Mouse (Mus musculus) embryonic stem cell, embryonic (primary cell): ENCODE results near the gene Sdhaf1.

Experiments used
- CTCF ChIA-PET, 4 experiments: fragments of 300-600 bp in 2 of 4; fragments of 350-600 bp in 2 of 4; sonication (Branson Sonifier 250); formaldehyde crosslinking; loops; one replicate each; lab custom pipeline; 2022; ENCODE audit warnings: inconsistent platforms in 2 of 4; lab: Charles Lee
- POLR2A ChIA-PET, 4 experiments: fragments of 300-600 bp in 2 of 4; fragments of 350-600 bp in 2 of 4; sonication (Branson Sonifier 250); formaldehyde crosslinking; loops; one replicate each; lab custom pipeline; 2022; ENCODE audit warnings: antibody characterized with exemption in 4 of 4, inconsistent platforms in 1 of 4; lab: Charles Lee

The Sdhaf1 gene

GRCm38 (mm10) chr7:30291215-30292131, 32.2 kb downstream of the Sdhaf1 start, which contains the start of gene Clip3:
Gene Clip3, plus strand, starts transcription at chr7:30291728.
- ChIA-PET POLR2A (interaction anchor here in 3 of 4 experiments (0.6 to 8.8 kb wide), 7 partner anchors 9 to 165 kb away, joined by 3 to 84 read pairs (median 8); partner anchors contain the start of genes Thap8 (in 3 of the 3) and Wdr62 (in 3 of the 3)), CTCF (interaction anchor here in 2 of 4 experiments (0.6 to 1.8 kb wide), 4 partner anchors 8 to 75 kb away, joined by 3 to 6 read pairs (median 4); partner anchors contain the start of gene Wdr62 (in 1 of the 2))

- POLR2A ChIA-PET, result interaction anchor here in 3 of 4 experiments (0.6 to 8.8 kb wide), 6 partner anchors 8 to 168 kb away, joined by 3 to 84 read pairs (median 5); partner anchors contain the start of genes Thap8 (in 2 of the 3), Wdr62 (in 2 of the 3) and Kirrel2 (in 1 of the 3)
- CTCF ChIA-PET, result interaction anchor here in 1 of 4 experiments (0.7 kb wide), 1 partner anchor 44 kb away, joined by 7 read pairs; no protein-coding TSS in a partner anchor
These were observed 33.8 kb downstream of the Sdhaf1 start for GRCm38 (mm10) chr7:30289714-30290399.

GRCm38 (mm10) chr7:30289071-30289713, 34.5 kb downstream of the Sdhaf1 start:
- POLR2A ChIA-PET, result interaction anchor here in 2 of 4 experiments (0.6 to 8.8 kb wide), 3 partner anchors 7 to 117 kb away, joined by 4 to 84 read pairs (median 6); partner anchors contain the start of genes Thap8 (in 2 of the 2) and Wdr62 (in 2 of the 2)
- CTCF ChIA-PET, result no interaction called here

- ChIA-PET POLR2A (interaction anchor here in 1 of 4 experiments (0.6 to 2.0 kb wide), 3 partner anchors 8 to 177 kb away, joined by 3 to 6 read pairs (median 3); partner anchors contain the start of genes Syne4, Thap8 and Wdr62), CTCF (interaction anchor here in 1 of 4 experiments (0.8 kb wide), 1 partner anchor 44 kb away, joined by 3 read pairs; no protein-coding TSS in a partner anchor)
These were observed 35.6 kb downstream of the Sdhaf1 start for GRCm38 (mm10) chr7:30288046-30288445.

- ChIA-PET POLR2A (interaction anchor here in 2 of 4 experiments (0.6 to 15.3 kb wide), 7 partner anchors 9 to 253 kb away, joined by 3 to 328 read pairs (median 4); no protein-coding TSS in a partner anchor), CTCF (interaction anchor here in 2 of 4 experiments (0.6 to 1.1 kb wide), 2 partner anchors 54 to 736 kb away, joined by 3 to 5 read pairs; partner anchors contain the start of gene Tbcb (in 1 of the 2))
These were observed 36.8 kb downstream of the Sdhaf1 start for GRCm38 (mm10) chr7:30286701-30287410.

GRCm38 (mm10) chr7:30282740-30283139, 41.0 kb downstream of the Sdhaf1 start:
- ChIA-PET CTCF (interaction anchor here in 3 of 4 experiments (0.6 to 1.8 kb wide), 6 partner anchors 16 to 54 kb away, joined by 3 to 6 read pairs (median 4); no protein-coding TSS in a partner anchor), POLR2A (interaction anchor here in 3 of 4 experiments (0.6 to 15.3 kb wide), 26 partner anchors 10 to 294 kb away, joined by 3 to 328 read pairs (median 6); partner anchors contain the start of genes Clip3 (in 2 of the 3), E130208F15Rik (in 2 of the 3), Polr2i (in 2 of the 3) and Sdhaf1 (in 2 of the 3))

- ChIA-PET CTCF (interaction anchor here in 3 of 4 experiments (0.7 to 1.8 kb wide), 8 partner anchors 10 to 156 kb away, joined by 3 to 20 read pairs (median 4); partner anchors contain the start of genes Capns1 (in 1 of the 3) and Clip3 (in 1 of the 3)), POLR2A (interaction anchor here (0.6 to 15.3 kb wide), 62 partner anchors 9 to 812 kb away, joined by 3 to 328 read pairs (median 8); partner anchors contain the start of genes Clip3 (in 2 of the 4), E130208F15Rik (in 2 of the 4), Ovol3 (in 2 of the 4) and Polr2i (in 2 of the 4))
These were observed 42.2 kb downstream of the Sdhaf1 start for GRCm38 (mm10) chr7:30281522-30281921.

GRCm38 (mm10) chr7:30280670-30281138, 43.0 kb downstream of the Sdhaf1 start:
- POLR2A ChIA-PET, result interaction anchor here (0.6 to 15.3 kb wide), 181 partner anchors 8 to 1899 kb away, joined by 3 to 328 read pairs (median 5); partner anchors contain the start of genes Capns1 (in 3 of the 4), Clip3 (in 3 of the 4), Cox7a1 (in 3 of the 4) and E130208F15Rik (in 3 of the 4)

GRCm38 (mm10) chr7:30279951-30280669, 43.6 kb downstream of the Sdhaf1 start, which contains the start of the genes Thap8 and Wdr62:
Gene Thap8, plus strand, starts transcription at chr7:30280094.
Gene Wdr62, minus strand, starts transcription at chr7:30280419.
- ChIA-PET CTCF (interaction anchor here (0.6 to 1.8 kb wide), 13 partner anchors 12 to 579 kb away, joined by 3 to 20 read pairs (median 3); partner anchors contain the start of genes Capns1 (in 1 of the 4), Clip3 (in 1 of the 4), Polr2i (in 1 of the 4) and Tbcb (in 1 of the 4)), POLR2A (interaction anchor here (0.5 to 15.3 kb wide), 186 partner anchors 9 to 1898 kb away, joined by 3 to 328 read pairs (median 5); partner anchors contain the start of genes Capns1 (in 3 of the 4), Clip3 (in 3 of the 4), Cox7a1 (in 3 of the 4) and E130208F15Rik (in 3 of the 4))

More at GRCm38 (mm10) chr7:30280670-30281138, 43.0 kb downstream of the Sdhaf1 start:
- CTCF ChIA-PET, result interaction anchor here (0.6 to 1.8 kb wide), 14 partner anchors 11 to 579 kb away, joined by 3 to 20 read pairs (median 4); partner anchors contain the start of genes Capns1 (in 1 of the 4), Clip3 (in 1 of the 4), Polr2i (in 1 of the 4) and Tbcb (in 1 of the 4)

GRCm38 (mm10) chr7:30279536-30279935, 44.2 kb downstream of the Sdhaf1 start:
- POLR2A ChIA-PET, result interaction anchor here (0.5 to 15.3 kb wide), 35 partner anchors 13 to 373 kb away, joined by 3 to 328 read pairs (median 5); partner anchors contain the start of genes Capns1 (in 2 of the 4), Alkbh6 (in 1 of the 4), Clip3 (in 1 of the 4) and Cox7a1 (in 1 of the 4)
- CTCF ChIA-PET, result interaction anchor here in 1 of 4 experiments (0.7 to 1.8 kb wide), 2 partner anchors 21 to 328 kb away, joined by 4 to 20 read pairs; no protein-coding TSS in a partner anchor

- ChIA-PET CTCF (interaction anchor here in 1 of 4 experiments (0.7 kb wide), 2 partner anchors 102 to 329 kb away, joined by 3 to 4 read pairs; no protein-coding TSS in a partner anchor), POLR2A (interaction anchor here (0.7 to 15.3 kb wide), 16 partner anchors 12 to 1721 kb away, joined by 3 to 328 read pairs (median 6); partner anchors contain the start of genes Ovol3 (in 1 of the 4), Polr2i (in 1 of the 4) and Tbcb (in 1 of the 4))
These were observed 44.8 kb downstream of the Sdhaf1 start for GRCm38 (mm10) chr7:30278911-30279310.

- ChIA-PET CTCF (no interaction called here), POLR2A (interaction anchor here in 2 of 4 experiments (1.3 to 15.3 kb wide), 2 partner anchors 9 to 12 kb away, joined by 3 to 328 read pairs; no protein-coding TSS in a partner anchor)
These were observed 49.3 kb downstream of the Sdhaf1 start for GRCm38 (mm10) chr7:30274383-30274782.
